Mouse (Mus musculus): ENCODE data around the gene Adcy9. TPM values are rescaled to one million over a fixed set of nuclear protein-coding genes. Genes with fewer than 3 reads are reported as not detected.

The Adcy9 gene
- polyA plus RNA-seq (2012; rRNA removed) = 6.5 and 10.4 TPM in 2 replicates

GRCm38 (mm10) chr16:4420298-4421054, at the start of gene Adcy9:
Gene Adcy9 (minus strand): TSS chr16:4420498.
- no peaks in the 10 kb centered on the region for H3K27me3 ChIP-seq (ENCODE audit: control insufficient read depth, insufficient read depth, low read length)
- H3K36me3 ChIP-seq (ENCODE audit: control insufficient read depth, insufficient read depth, low read length) = no peaks in the 10 kb centered on the region
- peaks cover 18% of the 10 kb centered on the region for H3K4me1 ChIP-seq (ENCODE audit: control insufficient read depth, insufficient read depth, insufficient read length, low read length)
- peak within 1 kb of the TSS; percentile 65 for H3K27ac ChIP-seq (ENCODE audit: insufficient read depth, low read depth, low read length)
- H3K4me3 ChIP-seq (ENCODE audit: low read depth, low read length) = peak within 1 kb of the TSS; percentile 82
- WGBS = 2% methylated on average over 59 of the region's 64 CpGs
- no peak for TF ChIP-seq CTCF (IDR thresholded peaks at IDR 0.05; ENCODE audit: extremely low read depth, insufficient read length, insufficient replicate concordance, low read depth, low read length)
- TF ChIP-seq POLR2A (IDR thresholded peaks at IDR 0.05; ENCODE audit: low read depth, low read length) = peak; percentile 48

- TF ChIP-seq CTCF (IDR thresholded peaks at IDR 0.05; ENCODE audit: extremely low read depth, insufficient read length, insufficient replicate concordance, low read depth, low read length) = peak; percentile 54; the same call in 1 of the 2 replicates
- TF ChIP-seq POLR2A (IDR thresholded peaks at IDR 0.05; ENCODE audit: low read depth, low read length) = no peak
- peak overlapping the region; percentile 69 for H3K27ac ChIP-seq (ENCODE audit: insufficient read depth, low read depth, low read length)
- peaks cover 2% of the 10 kb centered on the region; the same call in 1 of the 2 replicates for H3K4me1 ChIP-seq (ENCODE audit: control insufficient read depth, insufficient read depth, insufficient read length, low read length)
- 19% methylated on average over 10 of the region's 10 CpGs for WGBS
- no peaks in the 10 kb centered on the region for H3K36me3 ChIP-seq (ENCODE audit: control insufficient read depth, insufficient read depth, low read length)
- no peaks in the 10 kb centered on the region for H3K27me3 ChIP-seq (ENCODE audit: control insufficient read depth, insufficient read depth, low read length)
- no peak overlapping the region for H3K4me3 ChIP-seq (ENCODE audit: low read depth, low read length)
These were observed 49.5 kb upstream of the Adcy9 start for GRCm38 (mm10) chr16:4469599-4470352.

- TF ChIP-seq POLR2A (IDR thresholded peaks at IDR 0.05; ENCODE audit: low read depth, low read length) (no peak), CTCF (IDR thresholded peaks at IDR 0.05; ENCODE audit: extremely low read depth, insufficient read length, insufficient replicate concordance, low read depth, low read length) (no peak)
- 75% methylated on average over 9 of the region's 9 CpGs for WGBS
- H3K4me1 ChIP-seq (ENCODE audit: control insufficient read depth, insufficient read depth, insufficient read length, low read length) = peaks cover 2% of the 10 kb centered on the region; the same call in 1 of the 2 replicates
These were observed 44.3 kb upstream of the Adcy9 start for GRCm38 (mm10) chr16:4464529-4465089.

GRCm38 (mm10) chr16:4457927-4458326, 37.6 kb upstream of the Adcy9 start:
- Histone ChIP-seq H3K27ac (ENCODE audit: insufficient read depth, low read depth, low read length) (no peak overlapping the region), H3K4me3 (ENCODE audit: low read depth, low read length) (no peak overlapping the region), H3K27me3 (ENCODE audit: control insufficient read depth, insufficient read depth, low read length) (no peaks in the 10 kb centered on the region), H3K36me3 (ENCODE audit: control insufficient read depth, insufficient read depth, low read length) (no peaks in the 10 kb centered on the region), H3K4me1 (ENCODE audit: control insufficient read depth, insufficient read depth, insufficient read length, low read length) (peaks cover 2% of the 10 kb centered on the region; the same call in 1 of the 2 replicates)
- 82% methylated on average over 3 of the region's 3 CpGs for WGBS
- TF ChIP-seq CTCF (IDR thresholded peaks at IDR 0.05; ENCODE audit: extremely low read depth, insufficient read length, insufficient replicate concordance, low read depth, low read length) (no peak), POLR2A (IDR thresholded peaks at IDR 0.05; ENCODE audit: low read depth, low read length) (no peak)

More at GRCm38 (mm10) chr16:4464529-4465089, 44.3 kb upstream of the Adcy9 start:
- Histone ChIP-seq H3K4me3 (ENCODE audit: low read depth, low read length) (no peak overlapping the region), H3K36me3 (ENCODE audit: control insufficient read depth, insufficient read depth, low read length) (no peaks in the 10 kb centered on the region), H3K27me3 (ENCODE audit: control insufficient read depth, insufficient read depth, low read length) (no peaks in the 10 kb centered on the region), H3K27ac (ENCODE audit: insufficient read depth, low read depth, low read length) (no peak overlapping the region)

- no peaks in the 10 kb centered on the region for H3K27me3 ChIP-seq (ENCODE audit: control insufficient read depth, insufficient read depth, low read length)
- TF ChIP-seq CTCF (IDR thresholded peaks at IDR 0.05; ENCODE audit: extremely low read depth, insufficient read length, insufficient replicate concordance, low read depth, low read length) (no peak), POLR2A (IDR thresholded peaks at IDR 0.05; ENCODE audit: low read depth, low read length) (no peak)
- H3K4me3 ChIP-seq (ENCODE audit: low read depth, low read length) = no peak overlapping the region
- no peaks in the 10 kb centered on the region for H3K36me3 ChIP-seq (ENCODE audit: control insufficient read depth, insufficient read depth, low read length)
- WGBS = 92% methylated on average over 5 of the region's 5 CpGs
- no peak overlapping the region for H3K27ac ChIP-seq (ENCODE audit: insufficient read depth, low read depth, low read length)
- H3K4me1 ChIP-seq (ENCODE audit: control insufficient read depth, insufficient read depth, insufficient read length, low read length) = peaks cover 2% of the 10 kb centered on the region; the same call in 1 of the 2 replicates
These were observed 36.1 kb upstream of the Adcy9 start for GRCm38 (mm10) chr16:4456391-4456790.

GRCm38 (mm10) chr16:4455693-4456092, 35.4 kb upstream of the Adcy9 start:
- Histone ChIP-seq H3K27me3 (ENCODE audit: control insufficient read depth, insufficient read depth, low read length) (no peaks in the 10 kb centered on the region), H3K27ac (ENCODE audit: insufficient read depth, low read depth, low read length) (no peak overlapping the region), H3K4me1 (ENCODE audit: control insufficient read depth, insufficient read depth, insufficient read length, low read length) (peaks cover 2% of the 10 kb centered on the region; the same call in 1 of the 2 replicates), H3K36me3 (ENCODE audit: control insufficient read depth, insufficient read depth, low read length) (no peaks in the 10 kb centered on the region), H3K4me3 (ENCODE audit: low read depth, low read length) (no peak overlapping the region)
- TF ChIP-seq POLR2A (IDR thresholded peaks at IDR 0.05; ENCODE audit: low read depth, low read length) (no peak), CTCF (IDR thresholded peaks at IDR 0.05; ENCODE audit: extremely low read depth, insufficient read length, insufficient replicate concordance, low read depth, low read length) (no peak)
- WGBS = 84% methylated on average over 4 of the region's 4 CpGs

All from small intestine, adult 2 months (tissue).